Mouse (Mus musculus): ENCODE measurements at regions not wholly inside any gene's neighbourhood (a gene's known extent, or its start where the extent isn't known, plus 50 kb on each side); places are given as distances from the start of the nearest gene placed in this dataset.
"Not testable (repeated sequence)": the region's sequence is repeated elsewhere in the genome, so short reads cannot be mapped to it uniquely, and the experiment has no call there.

DNA sequence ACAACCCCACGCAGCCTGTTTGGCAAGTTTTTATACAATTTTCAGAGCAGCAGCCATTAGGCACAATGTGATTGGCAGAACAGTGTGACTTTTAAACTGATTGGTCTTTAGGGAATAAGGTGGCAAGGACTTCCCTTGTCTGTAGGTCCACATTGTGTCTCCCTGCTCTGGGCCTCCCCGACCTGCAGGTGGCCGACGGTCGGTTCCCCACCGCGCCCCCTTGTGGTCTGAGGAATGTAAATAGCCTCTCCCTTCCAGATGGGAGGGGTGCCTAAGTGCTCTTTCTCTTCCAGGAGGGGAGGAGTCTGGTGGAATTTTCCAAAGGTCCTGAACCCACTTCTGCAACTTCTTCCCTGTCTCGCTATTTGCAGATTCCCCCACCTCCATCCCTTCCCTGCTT lies 52.5 kb upstream of the Prr5 start:
- not testable (repeated sequence) for H3K27ac ChIP-seq (ENCODE audit: control insufficient read depth, insufficient read depth, low read depth, low read length, poor library complexity); H3K4me1 ChIP-seq (ENCODE audit: control insufficient read depth, insufficient read depth, low read length); H3K4me3 ChIP-seq (replicated peaks; ENCODE audit: control insufficient read depth, low read depth, low read length)
- peak; percentile 69 for TF ChIP-seq CTCF (IDR thresholded peaks at IDR 0.05; ENCODE audit: control insufficient read depth, insufficient read depth, low read length)
- WGBS, result 12% methylated on average over 8 of the region's 8 CpGs

DNA sequence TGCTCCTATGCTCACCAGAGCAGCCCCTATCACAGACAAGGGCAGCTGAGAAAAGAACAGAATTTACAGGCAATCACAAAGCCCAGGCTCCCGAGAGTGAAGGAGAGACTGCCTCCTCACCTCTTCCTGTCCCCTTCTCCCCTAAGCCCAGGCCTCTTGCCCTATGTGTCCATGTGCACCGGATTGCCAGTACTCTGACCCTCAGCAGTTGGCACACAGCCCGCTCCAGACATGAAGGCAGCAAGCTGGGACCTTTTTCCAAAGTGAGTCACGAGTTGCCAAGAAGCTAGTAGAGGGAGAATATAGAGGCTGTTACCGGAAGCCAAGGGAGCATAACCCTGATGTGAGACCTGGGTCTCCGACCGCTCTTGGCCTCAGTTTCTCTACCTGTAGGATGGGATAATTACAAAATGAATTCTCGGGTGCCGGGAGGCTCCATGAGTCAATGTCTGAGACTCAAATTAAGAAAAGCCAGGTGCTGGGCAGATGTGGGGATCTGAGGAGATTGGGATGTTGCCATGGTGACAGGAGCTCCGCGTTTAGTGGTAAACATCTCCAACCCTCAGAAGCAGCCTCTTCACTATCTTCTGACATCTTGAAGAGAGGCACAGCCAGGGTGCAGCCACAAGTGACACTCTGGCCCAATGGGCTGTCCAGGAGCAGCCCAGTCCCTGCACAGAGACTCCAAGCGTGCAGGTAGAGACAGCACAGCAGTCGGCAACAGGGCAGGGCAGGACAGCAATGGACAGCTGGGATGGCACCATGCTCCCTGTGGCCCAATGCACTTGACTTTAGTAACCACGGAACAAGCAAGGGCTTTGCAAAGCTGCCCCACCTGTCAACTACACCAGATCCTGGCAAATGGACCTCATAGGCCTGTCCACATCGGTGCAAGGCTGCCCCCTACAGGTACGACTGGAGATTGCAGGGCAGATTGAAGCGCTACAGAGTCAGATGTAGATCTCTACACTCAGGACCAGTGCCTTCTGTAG lies 55.6 kb upstream of the Prr5 start:
- WGBS, result 51% methylated on average over 17 of the region's 17 CpGs
- H3K27ac ChIP-seq (ENCODE audit: control insufficient read depth, insufficient read depth, low read depth, low read length, poor library complexity), result no peak overlapping the region
- TF ChIP-seq CTCF (IDR thresholded peaks at IDR 0.05; ENCODE audit: control insufficient read depth, insufficient read depth, low read length) (peak; percentile 99), POLR2A (IDR thresholded peaks at IDR 0.05; ENCODE audit: borderline replicate concordance, control insufficient read depth, low read depth, low read length) (no peak)

DNA sequence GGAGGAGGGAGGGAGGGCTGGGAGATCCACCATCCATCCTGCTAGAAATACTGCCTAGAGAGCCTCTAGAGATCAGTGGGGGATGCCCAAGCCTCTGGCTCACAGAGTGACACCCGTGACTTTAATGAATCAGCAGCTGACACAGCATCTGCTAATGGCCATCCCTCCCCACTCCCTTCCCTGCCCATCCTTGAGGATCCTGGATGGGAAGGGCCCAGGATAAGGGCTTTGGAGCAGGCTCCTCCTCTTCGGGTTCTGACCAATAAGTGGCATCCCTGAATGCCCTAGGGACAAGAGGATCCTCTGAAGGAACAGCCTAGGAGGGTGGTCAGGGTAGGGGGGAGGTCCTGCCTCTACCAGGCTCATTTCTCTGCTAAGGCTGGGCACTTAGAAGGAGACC lies 55.3 kb upstream of the Rtl6 start:
- no peak for TF ChIP-seq POLR2A (IDR thresholded peaks at IDR 0.05; ENCODE audit: borderline replicate concordance, control insufficient read depth, low read depth, low read length)
- no peak for TF ChIP-seq CTCF (IDR thresholded peaks at IDR 0.05; ENCODE audit: control insufficient read depth, insufficient read depth, low read length)
- no peak overlapping the region for H3K4me3 ChIP-seq (replicated peaks; ENCODE audit: control insufficient read depth, low read depth, low read length)
- no peak overlapping the region for H3K27ac ChIP-seq (ENCODE audit: control insufficient read depth, insufficient read depth, low read depth, low read length, poor library complexity)
- no peaks in the 10 kb centered on the region; the same call in 1 of the 2 replicates for H3K4me1 ChIP-seq (ENCODE audit: control insufficient read depth, insufficient read depth, low read length)
- WGBS, result 62% methylated on average over 2 of the region's 2 CpGs

More for the DNA sequence above, 55.6 kb upstream of the Prr5 start:
- no peaks in the 10 kb centered on the region; the same call in 1 of the 2 replicates for H3K4me1 ChIP-seq (ENCODE audit: control insufficient read depth, insufficient read depth, low read length)
- no peak overlapping the region for H3K4me3 ChIP-seq (replicated peaks; ENCODE audit: control insufficient read depth, low read depth, low read length)

DNA sequence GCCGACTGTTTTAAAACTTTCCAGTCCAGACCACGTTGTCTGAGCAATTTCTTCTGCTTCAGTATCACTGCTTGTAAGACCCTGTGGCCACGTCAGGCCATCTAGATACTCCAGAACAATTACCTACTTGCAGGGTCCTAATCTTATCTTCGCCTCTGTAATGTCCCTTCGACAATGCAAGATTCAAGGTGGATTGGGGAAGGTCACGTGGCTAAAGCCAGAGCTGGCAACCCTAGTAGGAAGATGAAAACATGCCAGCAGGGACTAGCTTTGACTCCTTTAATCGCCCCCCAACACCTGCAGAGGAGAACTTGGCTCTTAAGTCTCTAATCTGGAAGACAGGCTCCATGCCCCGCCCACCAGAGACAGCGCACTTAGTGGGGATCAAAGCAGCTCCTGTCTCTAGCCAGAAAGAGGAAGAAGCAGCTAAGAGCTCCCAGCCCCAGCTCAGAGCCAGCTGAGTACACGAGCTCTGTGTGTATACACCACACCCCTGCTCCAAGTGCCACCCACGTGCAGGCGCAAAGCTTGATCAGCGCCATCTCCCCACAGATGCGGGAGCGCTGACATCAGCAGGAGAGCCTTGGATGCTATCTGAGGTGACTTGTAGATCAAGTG lies 52.3 kb upstream of the Rtl6 start:
- 30% methylated on average over 15 of the region's 15 CpGs for WGBS
- H3K4me3 ChIP-seq (replicated peaks; ENCODE audit: control insufficient read depth, low read depth, low read length), result no peak overlapping the region
- TF ChIP-seq POLR2A (IDR thresholded peaks at IDR 0.05; ENCODE audit: borderline replicate concordance, control insufficient read depth, low read depth, low read length) (no peak), CTCF (IDR thresholded peaks at IDR 0.05; ENCODE audit: control insufficient read depth, insufficient read depth, low read length) (no peak)
- no peak overlapping the region for H3K27ac ChIP-seq (ENCODE audit: control insufficient read depth, insufficient read depth, low read depth, low read length, poor library complexity)
- H3K4me1 ChIP-seq (ENCODE audit: control insufficient read depth, insufficient read depth, low read length), result no peaks in the 10 kb centered on the region; the same call in 1 of the 2 replicates

DNA sequence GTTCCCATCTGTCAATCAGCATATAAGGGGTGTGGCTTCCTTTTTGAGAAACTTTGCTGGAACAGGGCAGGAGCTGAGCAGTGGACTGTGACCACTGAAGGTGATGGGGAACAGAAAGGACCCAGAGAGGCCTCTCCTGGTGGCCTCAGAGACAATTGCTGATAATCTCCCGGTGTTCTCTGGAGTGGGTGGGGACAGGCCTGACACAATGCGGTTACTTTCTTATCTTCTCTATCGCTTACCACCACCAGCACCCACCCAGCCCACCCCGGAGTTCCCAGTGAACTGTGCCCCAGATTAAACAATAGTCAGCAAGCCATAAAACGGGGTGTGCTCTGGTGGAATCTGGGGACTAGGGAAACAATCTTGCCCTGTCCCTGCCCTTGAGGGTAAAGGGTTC lies 51.4 kb upstream of the Rtl6 start:
- 58% methylated on average over 5 of the region's 5 CpGs for WGBS
- H3K27ac ChIP-seq (ENCODE audit: control insufficient read depth, insufficient read depth, low read depth, low read length, poor library complexity), result no peak overlapping the region
- no peaks in the 10 kb centered on the region; the same call in 1 of the 2 replicates for H3K4me1 ChIP-seq (ENCODE audit: control insufficient read depth, insufficient read depth, low read length)
- TF ChIP-seq CTCF (IDR thresholded peaks at IDR 0.05; ENCODE audit: control insufficient read depth, insufficient read depth, low read length) (no peak), POLR2A (IDR thresholded peaks at IDR 0.05; ENCODE audit: borderline replicate concordance, control insufficient read depth, low read depth, low read length) (no peak)
- no peak overlapping the region for H3K4me3 ChIP-seq (replicated peaks; ENCODE audit: control insufficient read depth, low read depth, low read length)
